Mouse (Mus musculus) spleen, postnatal 4 days (tissue): Measurements from ENCODE around the gene Tpd52l1.

ENCODE experiments used
- DNase-seq, 2 experiments: peaks; one replicate each; pipeline ENCODE4 v3.0.0; 2022; ENCODE audit warnings: low spot score in 2 of 2

Gene Tpd52l1

DNA sequence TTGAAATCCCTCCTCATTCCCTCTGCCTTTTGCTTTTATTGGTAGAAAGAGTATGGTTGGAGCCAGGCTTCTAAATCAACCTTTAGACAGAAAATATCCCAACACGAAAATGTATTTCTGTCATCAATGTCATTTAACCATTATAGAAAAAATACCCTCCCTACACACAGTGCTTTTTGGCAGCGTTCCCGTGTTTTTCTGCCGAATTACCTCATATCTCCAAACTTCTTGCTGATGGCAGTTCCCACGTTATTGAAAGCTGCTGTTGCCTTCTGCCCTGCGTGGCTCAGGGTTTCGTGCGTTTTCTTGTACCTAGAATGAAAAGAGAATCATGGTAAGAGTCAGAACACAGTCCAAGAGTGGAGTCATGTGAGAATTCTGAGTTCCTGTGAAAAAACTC, 99.4 kb downstream of the Tpd52l1 start:
- DNase-seq, result no peak

DNA sequence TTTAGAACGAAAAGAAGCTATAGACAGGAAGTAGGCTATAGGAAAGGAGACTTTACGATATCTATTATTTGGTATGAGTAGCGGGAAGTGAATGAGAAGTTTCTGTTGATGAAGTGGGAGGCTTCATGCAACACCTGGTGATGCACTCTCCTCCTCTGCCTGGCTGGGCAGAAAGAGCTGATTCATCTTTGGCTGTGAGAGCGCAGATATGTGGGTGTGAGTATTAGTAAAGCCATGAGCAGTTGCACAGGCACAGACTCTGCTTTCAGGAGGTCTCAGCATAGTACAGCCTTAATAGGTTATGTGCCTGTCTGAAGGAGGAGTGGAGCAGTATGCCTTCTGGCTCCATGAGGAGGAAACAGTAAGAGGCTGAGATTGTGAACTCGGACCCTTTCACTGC, 109.3 kb downstream of the Tpd52l1 start:
- DNase-seq, result no peak

DNA sequence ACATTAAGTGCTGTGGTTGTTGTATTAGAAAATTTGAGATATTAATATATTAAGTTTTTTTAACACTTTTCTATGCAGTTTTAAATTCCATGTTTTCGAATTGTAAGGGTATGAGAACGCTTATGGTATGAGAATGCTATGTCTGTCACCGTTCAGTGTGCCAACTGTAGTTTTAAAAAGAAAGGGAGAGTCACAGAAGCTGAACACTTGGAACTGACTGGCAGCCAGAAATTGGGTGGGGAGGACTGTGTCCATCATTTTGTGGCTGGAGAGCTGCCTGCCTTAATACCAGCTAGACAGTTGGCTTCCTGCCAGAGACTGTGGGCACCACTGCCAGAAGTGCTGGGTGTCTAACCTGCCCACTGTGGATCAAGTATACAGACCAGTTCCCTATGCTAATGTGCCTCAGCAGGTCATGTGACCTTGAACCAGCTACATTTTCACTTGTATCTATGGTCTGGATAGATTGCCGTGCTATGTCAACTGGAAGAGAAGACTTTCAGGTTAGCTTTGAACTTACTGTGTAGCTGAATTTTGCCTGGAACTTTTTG, 114.5 kb downstream of the Tpd52l1 start:
- no peak for DNase-seq

DNA sequence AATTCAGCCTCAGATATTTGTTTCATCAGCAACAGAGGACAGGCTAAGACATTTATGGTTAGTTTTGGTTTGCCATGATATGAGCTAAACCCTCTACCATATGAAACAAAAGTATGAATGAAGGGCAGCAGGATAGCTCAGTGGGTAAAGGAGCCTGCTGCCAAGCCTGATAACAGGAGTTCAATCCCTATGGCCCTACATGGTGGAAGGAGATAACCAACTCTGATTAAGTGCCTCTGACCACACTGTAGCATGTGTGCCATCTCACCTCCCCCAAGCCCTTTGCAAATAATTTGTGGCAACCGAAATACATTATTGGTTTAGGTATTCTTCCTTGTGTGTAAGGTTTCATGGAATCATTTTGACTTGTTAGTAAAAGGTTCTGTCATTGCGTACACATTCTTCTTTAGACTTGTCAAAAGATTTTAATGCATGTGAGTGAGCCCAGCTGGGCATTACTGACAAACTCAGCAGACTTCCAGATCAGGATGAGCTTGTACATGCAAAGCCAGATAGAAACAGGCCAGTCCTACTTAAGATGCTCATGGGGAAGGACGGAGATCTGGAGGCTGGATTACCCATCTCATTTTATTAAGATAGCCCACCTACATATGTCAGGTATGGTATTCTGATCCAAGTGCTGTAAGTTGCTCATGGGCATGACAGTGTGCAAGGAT, 115.3 kb downstream of the Tpd52l1 start:
- DNase-seq, result no peak

GRCm38 (mm10) chr10:31329436-31329835, 116.3 kb downstream of the Tpd52l1 start:
- DNase-seq, result no peak

GRCm38 (mm10) chr10:31318491-31318890, 127.3 kb downstream of the Tpd52l1 start:
- no peak for DNase-seq

DNA sequence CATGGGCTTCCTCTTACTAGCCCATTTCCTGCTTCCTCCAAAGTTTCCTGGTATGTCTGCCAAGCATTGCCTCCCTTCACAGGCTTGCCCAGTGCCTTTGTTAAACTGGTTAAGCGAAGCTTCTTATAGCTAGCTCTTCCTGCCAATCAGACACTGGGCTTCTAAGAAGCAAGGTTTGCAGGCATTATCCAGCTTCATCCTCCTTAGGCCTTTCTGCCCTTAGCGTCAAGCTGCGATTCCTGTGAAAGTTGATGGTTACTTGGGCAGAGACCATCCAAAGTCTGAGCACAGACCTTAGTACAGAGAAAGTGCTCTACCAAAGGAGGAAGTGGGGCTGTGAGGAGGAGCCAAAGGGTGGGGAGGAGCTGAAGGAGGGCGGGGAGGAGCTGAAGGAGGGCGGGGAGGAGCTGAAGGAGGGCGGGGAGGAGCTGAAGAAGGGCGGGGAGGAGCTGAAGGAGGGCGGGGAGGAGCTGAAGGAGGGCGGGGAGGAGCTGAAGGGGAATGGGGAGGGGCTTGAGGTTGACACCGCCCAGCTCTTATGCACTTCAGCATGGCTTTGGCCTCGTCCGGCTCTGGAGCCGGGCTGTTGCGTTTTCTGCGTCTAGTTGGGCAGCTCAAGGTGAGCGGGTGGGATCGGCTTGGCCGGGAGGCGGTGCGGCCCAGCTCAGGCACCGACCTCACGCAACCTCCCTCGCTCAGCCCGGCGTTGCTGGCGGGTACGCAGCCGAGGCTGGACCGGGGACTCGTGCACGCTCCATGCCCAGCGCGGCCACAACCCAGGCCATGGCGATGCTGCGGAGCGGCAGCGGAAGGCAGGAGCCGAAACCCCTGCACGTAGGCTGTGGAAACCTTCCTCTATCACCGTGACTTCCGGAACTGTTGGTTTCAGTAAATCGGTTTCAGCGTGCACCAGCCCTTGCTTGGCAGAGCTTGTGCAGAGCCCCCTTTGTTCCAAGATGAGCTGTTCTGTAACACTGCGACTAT, 132.6 kb downstream of the Tpd52l1 start, which contains the start of gene Hddc2:
Hddc2 (plus strand) TSS at position 519 of the 984 bp plus-strand sequence.
- peak; percentile 70 to 84 for DNase-seq

DNA sequence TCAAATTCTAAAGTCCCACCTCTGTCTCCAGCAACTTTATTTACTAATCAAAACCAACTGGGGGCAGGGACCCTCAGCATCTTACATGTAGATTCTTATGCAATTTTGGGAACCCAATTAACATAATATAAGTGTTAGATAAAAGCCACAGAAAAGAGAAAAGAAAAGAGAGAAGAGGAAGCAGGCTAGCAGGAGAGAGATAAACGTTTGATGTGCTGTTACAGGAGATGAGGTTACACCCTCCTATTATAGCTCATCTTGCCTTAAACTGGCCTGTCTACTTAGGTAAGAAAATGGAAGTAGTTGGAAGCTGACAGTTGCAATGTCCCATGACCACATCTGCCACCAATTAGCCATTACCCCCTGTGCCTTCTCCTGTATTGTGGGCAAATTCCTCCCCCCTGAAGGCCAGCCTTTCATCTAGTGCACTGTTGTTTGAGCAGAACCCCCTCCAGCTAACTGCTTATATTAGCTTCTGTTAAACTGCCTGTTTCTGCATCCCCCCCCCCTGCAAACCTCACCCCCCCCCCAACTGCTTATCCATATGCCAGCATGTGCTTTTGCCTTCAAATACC, 138.6 kb downstream of the Tpd52l1 start:
- no peak for DNase-seq

DNA sequence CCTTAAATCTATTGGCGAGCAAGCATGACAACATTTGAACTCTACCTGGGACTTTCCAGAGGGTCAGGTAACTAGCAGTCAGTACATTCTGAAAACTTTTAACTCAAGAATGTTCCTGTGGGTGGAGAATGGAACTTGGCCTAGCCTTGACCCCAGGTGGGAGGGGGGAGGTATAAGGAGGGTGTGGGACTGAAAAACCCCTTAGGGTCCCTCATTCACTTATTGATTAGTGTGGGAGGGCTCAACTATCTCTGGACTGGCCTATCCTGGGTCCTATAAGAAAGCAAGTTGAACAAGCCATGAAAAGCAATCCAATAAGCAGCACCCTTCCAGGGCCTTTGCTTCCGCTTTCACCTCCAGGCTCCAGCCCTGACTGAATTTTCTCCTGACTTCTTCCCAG, 142.3 kb downstream of the Tpd52l1 start:
- DNase-seq, result no peak

- no peak for DNase-seq
These were observed 145.5 kb downstream of the Tpd52l1 start for GRCm38 (mm10) chr10:31300292-31300691.

DNA sequence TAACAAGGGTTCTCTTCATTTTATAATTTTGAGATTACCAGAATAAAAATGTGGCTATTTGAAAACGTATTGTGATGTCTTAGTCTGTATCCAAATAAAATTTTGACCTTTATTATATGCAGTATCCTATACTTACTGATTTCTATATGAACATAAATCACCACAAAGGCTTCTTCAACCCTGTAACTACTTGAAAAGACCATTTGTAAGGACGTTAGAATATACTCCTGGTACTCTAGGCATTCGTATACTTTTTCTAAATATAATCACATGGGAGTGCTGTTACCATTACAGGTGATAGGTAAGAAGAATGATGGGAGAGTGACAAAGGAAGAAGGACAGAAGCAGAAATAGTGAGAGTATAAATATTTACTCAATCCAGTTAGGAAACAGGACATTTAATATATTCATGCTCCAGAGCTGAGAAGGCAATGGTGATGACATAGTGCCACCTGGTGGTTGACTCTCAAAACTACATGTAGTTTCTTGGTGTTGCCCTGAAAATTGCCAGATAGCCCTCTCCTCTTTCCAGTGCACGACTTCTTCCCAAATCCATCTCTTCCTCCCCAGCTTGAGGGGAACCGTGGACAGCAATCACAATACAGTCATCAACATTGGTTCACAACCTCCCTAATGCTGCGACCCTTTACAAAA, 146.7 kb downstream of the Tpd52l1 start:
- peak; percentile 24 to 63 for DNase-seq

DNA sequence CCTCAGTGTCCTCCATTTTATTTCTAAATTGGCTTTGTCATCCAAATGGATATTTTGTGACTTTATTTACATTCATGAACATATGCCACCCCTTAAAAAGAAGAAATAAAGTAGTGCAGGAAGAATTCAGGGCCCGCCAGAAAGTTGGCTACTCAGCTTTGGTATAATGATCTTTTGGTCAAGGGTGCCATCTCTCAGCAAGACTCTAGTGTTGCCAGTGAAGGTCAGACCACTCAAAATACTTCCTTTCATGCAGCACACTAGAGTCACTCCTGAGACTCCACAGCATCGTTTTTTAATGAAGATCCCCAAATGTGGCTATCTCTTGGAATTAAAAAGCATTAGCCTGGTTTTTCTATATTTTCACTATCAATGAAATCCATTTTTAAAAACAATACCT, 147.5 kb downstream of the Tpd52l1 start:
- DNase-seq, result no peak

GRCm38 (mm10) chr10:31297106-31297505, 148.7 kb downstream of the Tpd52l1 start:
- no peak for DNase-seq

DNA sequence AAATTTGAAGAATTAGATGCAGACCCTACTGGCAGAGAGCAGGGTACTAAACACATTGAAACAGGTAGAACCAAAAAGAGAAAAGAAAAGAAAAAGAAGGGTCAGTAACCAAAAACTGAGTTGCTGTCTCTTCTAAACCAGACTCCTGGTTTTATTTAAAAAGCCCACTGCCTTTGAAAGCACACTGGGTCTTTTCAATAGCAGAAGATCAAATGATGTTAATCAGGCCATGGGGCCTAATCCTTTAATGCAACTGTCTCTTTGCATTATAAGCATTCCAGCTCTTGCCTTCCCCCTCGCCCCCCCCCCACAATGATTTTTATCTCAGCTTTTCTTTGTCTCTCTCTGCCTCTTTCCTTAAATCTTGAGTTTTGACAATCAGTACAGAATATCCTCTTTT, 149.3 kb downstream of the Tpd52l1 start:
- DNase-seq, result no peak

GRCm38 (mm10) chr10:31295705-31296104, 150.1 kb downstream of the Tpd52l1 start:
- DNase-seq, result no peak

DNA sequence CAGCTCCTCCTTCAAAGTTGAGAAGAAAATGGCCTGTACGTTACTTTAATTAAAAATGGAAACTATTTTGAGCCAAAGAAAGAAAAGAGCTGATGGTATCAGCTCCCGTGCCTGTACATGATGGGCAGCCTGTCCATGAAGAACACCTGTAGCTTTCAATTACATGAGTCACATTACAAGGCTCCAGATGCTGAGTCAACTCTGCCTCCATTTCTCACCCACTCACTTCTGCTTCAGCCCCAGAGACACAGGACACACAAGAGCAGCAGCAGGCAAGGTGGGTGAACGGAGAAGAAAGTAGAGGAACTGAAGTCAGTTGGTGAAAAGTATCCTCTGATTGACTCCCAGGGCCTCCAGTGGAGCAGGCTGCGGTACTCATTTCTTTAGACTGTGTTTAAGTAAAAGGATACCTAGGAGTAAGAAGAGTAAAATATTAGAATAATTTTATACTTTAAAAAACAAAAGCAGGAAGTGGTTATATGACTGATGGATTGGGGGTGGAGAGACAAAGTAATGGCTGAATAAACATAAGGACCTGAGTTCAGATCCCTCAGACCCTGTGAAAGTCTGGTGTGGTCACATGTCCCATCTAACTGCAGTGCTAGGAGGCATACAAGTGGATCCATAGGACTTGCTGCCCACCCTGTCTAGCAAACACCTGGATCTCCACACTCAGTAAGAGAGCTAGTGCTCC, 156.9 kb downstream of the Tpd52l1 start:
- no peak for DNase-seq

DNA sequence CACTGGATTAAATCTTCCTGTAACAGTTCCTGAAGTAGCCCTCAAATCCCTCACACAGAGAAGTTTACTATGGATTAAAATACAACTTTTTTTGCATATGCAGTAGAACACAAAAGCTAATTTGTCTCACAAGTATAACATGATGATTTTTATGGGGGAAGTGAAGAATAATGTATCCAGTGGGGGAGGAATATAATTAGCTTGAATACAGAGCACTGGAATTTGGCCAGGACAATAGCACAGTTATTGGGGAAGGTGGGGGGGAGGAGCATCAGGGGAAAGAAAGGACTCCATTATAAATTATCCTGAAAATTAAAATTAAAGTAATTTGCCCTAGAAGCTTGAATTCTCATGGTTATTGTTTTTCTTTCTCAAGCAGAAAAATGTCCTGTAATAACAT, 158.0 kb downstream of the Tpd52l1 start:
- no peak for DNase-seq
